Mouse (Mus musculus) 3134 (cell line): Measurements from ENCODE around the gene Speer4e.
"Not testable (repeated sequence)": the region's sequence is repeated elsewhere in the genome, so short reads cannot be mapped to it uniquely, and the experiment has no call there.

Experiments
- DNase-seq: peaks from one replicate; pipeline ENCODE4 v3.0.0-alpha.2; 2011; ENCODE audit warnings: low spot score; ENCODE audit not compliant: insufficient read length; ENCODE audit errors: extremely low read depth

Speer4e gene

DNA sequence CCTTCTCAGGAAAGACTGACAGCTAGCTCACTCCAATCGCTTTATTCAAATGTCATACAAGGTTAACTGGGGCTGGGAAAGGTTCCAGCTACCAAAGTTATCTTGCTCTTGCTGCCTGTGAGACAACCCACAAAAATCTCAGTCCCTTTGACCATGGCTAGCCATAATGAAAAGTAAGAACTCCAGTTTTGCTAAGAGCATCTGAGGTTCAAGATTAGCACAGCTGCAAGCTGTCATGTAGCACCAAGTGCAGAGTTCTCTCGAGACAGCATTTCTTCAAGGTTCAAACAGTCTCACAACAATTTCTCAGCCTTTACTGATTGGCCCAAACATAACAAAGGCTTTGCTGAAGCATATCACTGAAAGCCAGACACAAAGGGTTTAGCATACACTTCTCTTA is 52.9 kb downstream of the Speer4e start:
- not testable (repeated sequence) for DNase-seq
